Mouse (Mus musculus): ENCODE results near the gene Kmt5b.

Kmt5b gene

GRCm38 (mm10) chr19:3768697-3769383, 1.6 kb downstream of the Kmt5b start:
- peak; percentile 92 for DNase-seq

- no peak for DNase-seq
Measured at GRCm38 (mm10) chr19:3769533-3769932, 2.3 kb downstream of the Kmt5b start.

- no peak for DNase-seq
Measured at GRCm38 (mm10) chr19:3774159-3774558, 6.9 kb downstream of the Kmt5b start.

- DNase-seq = no peak
Measured at GRCm38 (mm10) chr19:3778713-3779112, 11.5 kb downstream of the Kmt5b start.

GRCm38 (mm10) chr19:3790077-3790476, 22.9 kb downstream of the Kmt5b start:
- no peak for DNase-seq

- DNase-seq = no peak
Measured at GRCm38 (mm10) chr19:3805526-3805925, 38.3 kb downstream of the Kmt5b start.

GRCm38 (mm10) chr19:3810536-3811233, 43.5 kb downstream of the Kmt5b start:
- no peak for DNase-seq

- DNase-seq = no peak
Measured at GRCm38 (mm10) chr19:3814461-3814860, 47.2 kb downstream of the Kmt5b start.

- no peak for DNase-seq
Measured at GRCm38 (mm10) chr19:3815824-3816223, 48.6 kb downstream of the Kmt5b start.

GRCm38 (mm10) chr19:3819080-3819479, 51.9 kb downstream of the Kmt5b start:
- no peak for DNase-seq

- no peak for DNase-seq
Measured at GRCm38 (mm10) chr19:3819899-3820444, 52.8 kb downstream of the Kmt5b start.

GRCm38 (mm10) chr19:3825044-3825443, 57.8 kb downstream of the Kmt5b start:
- no peak for DNase-seq

GRCm38 (mm10) chr19:3829863-3830262, 62.6 kb downstream of the Kmt5b start:
- no peak for DNase-seq

GRCm38 (mm10) chr19:3831716-3832115, 64.5 kb downstream of the Kmt5b start:
- DNase-seq = no peak

- DNase-seq = no peak
Measured at GRCm38 (mm10) chr19:3832851-3833353, 65.7 kb downstream of the Kmt5b start.

GRCm38 (mm10) chr19:3834301-3834700, 67.1 kb downstream of the Kmt5b start:
- no peak for DNase-seq

- no peak for DNase-seq
Measured at GRCm38 (mm10) chr19:3836791-3837190, 69.6 kb downstream of the Kmt5b start.

GRCm38 (mm10) chr19:3838931-3839330, 71.7 kb downstream of the Kmt5b start:
- no peak for DNase-seq

- DNase-seq = no peak
Measured at GRCm38 (mm10) chr19:3839686-3840085, 72.5 kb downstream of the Kmt5b start.

- DNase-seq = no peak
Measured at GRCm38 (mm10) chr19:3840214-3840651, 73.0 kb downstream of the Kmt5b start.

- DNase-seq = no peak
Measured at GRCm38 (mm10) chr19:3840685-3841084, 73.5 kb downstream of the Kmt5b start.

- DNase-seq = no peak
Measured at GRCm38 (mm10) chr19:3842359-3843148, 75.3 kb downstream of the Kmt5b start.

GRCm38 (mm10) chr19:3843629-3844028, 76.4 kb downstream of the Kmt5b start:
- no peak for DNase-seq

Measured in right cerebral cortex, postnatal 4 days (tissue).